Mouse (Mus musculus) liver, embryonic 14.5 days (tissue): ENCODE measurements around the gene Zfp800. TPM values are rescaled to one million over a fixed set of nuclear protein-coding genes. Genes with fewer than 3 reads are reported as not detected.

Experiments used
- ATAC-seq: fragments of 200-750 bp; cut with Nextera tagmentation; 2 replicates; pipeline ENCODE4 v1.8.0; 2017; ENCODE audit warnings: moderate number of reproducible peaks, mild to moderate bottlenecking, moderate library complexity; ENCODE audit not compliant: insufficient read depth
- DNase-seq, 3 experiments: peaks; one replicate each; pipeline ENCODE4 v3.0.0-alpha.2; 2012 to 2013; ENCODE audit warnings: low read depth in 3 of 3, low spot score in 3 of 3
- H3K27ac ChIP-seq: fragments of 300-500 bp; sonication (generic); 2 replicates; pipeline ENCODE4 v1.5.1; 2014; ENCODE audit warnings: moderate library complexity, mild to moderate bottlenecking, control low read depth, inconsistent platforms
- H3K27me3 ChIP-seq: fragments of 300-500 bp; sonication (generic); 2 replicates; pipeline ENCODE4 v1.6.1; 2014; ENCODE audit warnings: mild to moderate bottlenecking, low read length, moderate library complexity; ENCODE audit not compliant: control insufficient read depth, insufficient read depth
- H3K36me3 ChIP-seq: fragments of 300-500 bp; sonication (generic); replicated peaks from 2 replicates; pipeline ENCODE4 v1.6.1; 2014; ENCODE audit warnings: low read depth; ENCODE audit not compliant: control insufficient read depth, insufficient read depth
- H3K4me1 ChIP-seq, 2 experiments: fragments of 200-500 bp in 1 of 2; fragments of 300-500 bp in 1 of 2; sonication (generic) in 1 of 2; replicated peaks; 2 replicates each; pipeline ENCODE4 v1.6.1; 2012 to 2014; ENCODE audit warnings: antibody characterized with exemption in 1 of 2, inconsistent platforms in 1 of 2, low read length in 1 of 2; ENCODE audit not compliant: control insufficient read depth in 2 of 2, insufficient read depth in 2 of 2
- H3K4me2 ChIP-seq: fragments of 300-500 bp; sonication (generic); 2 replicates; pipeline ENCODE4 v1.6.1; 2014; ENCODE audit warnings: low read depth, mild to moderate bottlenecking, control low read depth, moderate library complexity
- H3K4me3 ChIP-seq, 2 experiments: fragments of 200-500 bp in 1 of 2; fragments of 300-500 bp in 1 of 2; sonication (generic) in 1 of 2; 2 replicates each; pipeline ENCODE4 v1.5.1; 2012 to 2014; ENCODE audit warnings: low read depth in 2 of 2, low read length in 2 of 2, mild to moderate bottlenecking in 2 of 2, control low read depth in 1 of 2, inconsistent platforms in 1 of 2, moderate library complexity in 1 of 2; ENCODE audit not compliant: insufficient read depth in 1 of 2
- H3K9ac ChIP-seq: fragments of 300-500 bp; sonication (generic); replicated peaks from 2 replicates; pipeline ENCODE4 v1.6.1; 2014; ENCODE audit warnings: mild to moderate bottlenecking, control low read depth, moderate library complexity
- H3K9me3 ChIP-seq: fragments of 300-500 bp; sonication (generic); 2 replicates; pipeline ENCODE4 v1.6.1; 2016; ENCODE audit warnings: low read length, mixed read lengths; ENCODE audit not compliant: control insufficient read depth
- CTCF ChIP-seq: IDR thresholded peaks from 2 replicates; pipeline ENCODE4 v1.5.1; 2016; ENCODE audit warnings: antibody characterized with exemption, low read depth, control low read depth
- EP300 ChIP-seq: IDR thresholded peaks from 2 replicates; pipeline ENCODE4 v1.6.1; 2016; ENCODE audit warnings: antibody characterized with exemption, low read depth
- WGBS: fragments of 180-500 bp; shearing (Covaris S2); extraction: QIAGEN DNeasy Blood & Tissue Kit; methylation state at CpG from one replicate; pipeline ENCODE4 v1.1.7; 2014; ENCODE audit not compliant: insufficient replicate concordance; 5-methylcytosine and 5-hydroxymethylcytosine counted together
- polyA plus RNA-seq, 2 experiments: library from polyadenylated mRNA; depleted of rRNA in 1 of 2; stranded (reverse) in 1 of 2; unstranded in 1 of 2; fragments of >200 nt; fragmentation: Nextera tagmentation in 1 of 2; extraction: Ambion mirVana in 1 of 2; gene quantifications; 2 replicates each; pipeline versions ENCODE4 v1.2.1 to v1.2.3; 2012 to 2014

The Zfp800 gene
- polyA plus RNA-seq, 2 experiments = 9.6 to 24.1 TPM

GRCm38 (mm10) chr6:28318820-28319573 lies 78.8 kb downstream of the Zfp800 start:
- WGBS = 57% methylated on average over 13 of the region's 13 CpGs
- no peak for TF ChIP-seq EP300
- TF ChIP-seq CTCF = no peak
- Histone ChIP-seq H3K9ac (no peak overlapping the region), H3K4me2 (no peak overlapping the region), H3K4me3 (no peak overlapping the region), H3K27ac (no peak overlapping the region), H3K9me3 (no peaks in the 10 kb centered on the region), H3K36me3 (no peaks in the 10 kb centered on the region), H3K27me3 (no peaks in the 10 kb centered on the region), H3K4me1 (no peaks in the 10 kb centered on the region)
- no peak for DNase-seq
- no peak for ATAC-seq

- DNase-seq (no peak), ATAC-seq (no peak)
- Histone ChIP-seq H3K27ac (no peak overlapping the region), H3K36me3 (no peaks in the 10 kb centered on the region), H3K9ac (no peak overlapping the region), H3K9me3 (no peaks in the 10 kb centered on the region), H3K4me3 (no peak overlapping the region), H3K4me2 (no peak overlapping the region), H3K27me3 (no peaks in the 10 kb centered on the region), H3K4me1 (no peaks in the 10 kb centered on the region)
- 67% methylated on average over 3 of the region's 3 CpGs for WGBS
- TF ChIP-seq EP300 (no peak), CTCF (no peak)
Observed at GRCm38 (mm10) chr6:28315208-28315607, 82.6 kb downstream of the Zfp800 start.

- no peak for ATAC-seq
- TF ChIP-seq EP300 (no peak), CTCF (no peak)
- WGBS = 49% methylated on average over 2 of the region's 2 CpGs
- no peak overlapping the region for H3K4me3 ChIP-seq
- no peak for DNase-seq
- H3K9ac ChIP-seq = no peak overlapping the region
- no peak overlapping the region for H3K27ac ChIP-seq
- no peak overlapping the region for H3K4me2 ChIP-seq
- no peaks in the 10 kb centered on the region for H3K27me3 ChIP-seq
- H3K4me1 ChIP-seq = no peaks in the 10 kb centered on the region
- H3K9me3 ChIP-seq = no peaks in the 10 kb centered on the region
- no peaks in the 10 kb centered on the region for H3K36me3 ChIP-seq
Observed at GRCm38 (mm10) chr6:28312067-28312466, 85.7 kb downstream of the Zfp800 start.

- DNase-seq = no peak
Observed at GRCm38 (mm10) chr6:28309692-28310091, 88.1 kb downstream of the Zfp800 start.

GRCm38 (mm10) chr6:28308929-28309328 lies 88.9 kb downstream of the Zfp800 start:
- H3K9ac ChIP-seq = no peak overlapping the region

More at GRCm38 (mm10) chr6:28309692-28310091, 88.1 kb downstream of the Zfp800 start:
- no peaks in the 10 kb centered on the region for H3K36me3 ChIP-seq
- ATAC-seq = no peak
- no peaks in the 10 kb centered on the region for H3K9me3 ChIP-seq
- no peak overlapping the region for H3K4me2 ChIP-seq
- TF ChIP-seq CTCF = no peak; the same call in 1 of the 2 replicates
- TF ChIP-seq EP300 = no peak
- no peaks in the 10 kb centered on the region for H3K27me3 ChIP-seq
- H3K4me1 ChIP-seq = no peaks in the 10 kb centered on the region
- no peak overlapping the region for H3K9ac ChIP-seq
- H3K4me3 ChIP-seq = no peak overlapping the region
- H3K27ac ChIP-seq = no peak overlapping the region

More at GRCm38 (mm10) chr6:28308929-28309328, 88.9 kb downstream of the Zfp800 start:
- no peak for TF ChIP-seq EP300
- no peak for TF ChIP-seq CTCF
- WGBS = 54% methylated on average over 3 of the region's 3 CpGs
- Histone ChIP-seq H3K4me1 (no peaks in the 10 kb centered on the region), H3K4me2 (no peak overlapping the region), H3K4me3 (no peak overlapping the region), H3K27me3 (no peaks in the 10 kb centered on the region), H3K36me3 (no peaks in the 10 kb centered on the region), H3K9me3 (no peaks in the 10 kb centered on the region), H3K27ac (no peak overlapping the region)
- no peak for DNase-seq
- no peak for ATAC-seq
